Mouse (Mus musculus) liver, adult (tissue): Measurements from ENCODE around the gene Gm21985.

Experiments
- GATA4 ChIP-seq: IDR thresholded peaks from 2 replicates; pipeline ENCODE4 v1.6.1; 2014; ENCODE audit warnings: mild to moderate bottlenecking, low read length; ENCODE audit not compliant: insufficient replicate concordance

The Gm21985 gene

DNA sequence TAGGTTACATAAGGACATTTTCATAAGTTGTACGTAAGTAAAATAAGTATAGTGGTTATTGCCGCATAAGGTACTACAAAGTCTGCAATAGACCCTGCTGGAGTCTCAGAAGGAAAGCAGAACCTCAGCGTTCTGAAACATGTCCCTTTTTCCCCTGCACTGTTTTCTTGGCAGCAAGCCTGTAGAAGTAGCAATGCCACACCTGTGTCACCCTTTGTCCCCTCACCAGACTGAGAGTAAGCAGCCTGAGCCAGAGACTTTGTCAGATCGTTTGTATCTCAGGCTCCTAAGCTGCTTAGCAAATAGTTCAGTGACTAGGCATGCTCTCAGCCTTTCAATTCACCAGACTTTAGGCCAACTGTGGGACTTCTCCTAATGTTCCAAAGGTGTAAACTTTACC is 20.9 kb downstream of the Gm21985 start:
- TF ChIP-seq GATA4 = no peak

DNA sequence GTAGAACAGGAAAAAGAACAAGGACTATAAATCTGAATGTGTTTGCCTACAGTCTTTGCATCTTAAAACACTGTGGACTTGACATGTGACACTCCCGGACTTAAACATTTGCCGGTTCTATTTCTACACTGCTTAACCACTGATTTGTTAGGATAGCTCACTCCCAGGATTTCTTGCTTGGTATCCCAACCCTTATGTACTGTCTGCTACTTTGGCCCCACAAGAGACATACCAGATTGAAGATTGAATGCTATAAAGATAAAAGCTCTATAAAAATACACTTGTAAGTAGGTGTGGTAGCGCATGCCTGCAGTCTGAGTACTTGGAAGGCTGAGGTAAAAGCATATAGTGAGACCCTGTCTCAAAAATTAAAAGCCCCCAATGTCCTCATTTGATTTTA is 23.4 kb downstream of the Gm21985 start:
- no peak for TF ChIP-seq GATA4

DNA sequence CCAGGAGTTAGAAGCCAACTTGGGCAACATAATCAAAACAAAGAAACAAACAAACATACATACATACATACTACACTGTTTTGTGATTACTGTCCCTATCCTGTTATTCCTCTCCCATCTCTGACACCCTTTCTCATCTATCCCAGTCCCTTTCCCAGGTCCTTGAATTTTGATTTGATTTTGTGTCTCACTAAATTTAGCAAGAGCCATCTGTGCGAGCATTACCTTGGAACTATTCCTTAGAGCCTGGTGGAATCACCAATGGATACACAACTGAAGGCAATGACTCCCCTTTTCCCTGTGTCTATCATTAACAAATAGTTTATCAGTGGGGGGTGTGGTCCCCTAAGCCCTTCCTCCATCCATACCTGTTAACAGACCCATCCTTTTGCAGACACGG is 26.7 kb downstream of the Gm21985 start:
- TF ChIP-seq GATA4 = no peak

DNA sequence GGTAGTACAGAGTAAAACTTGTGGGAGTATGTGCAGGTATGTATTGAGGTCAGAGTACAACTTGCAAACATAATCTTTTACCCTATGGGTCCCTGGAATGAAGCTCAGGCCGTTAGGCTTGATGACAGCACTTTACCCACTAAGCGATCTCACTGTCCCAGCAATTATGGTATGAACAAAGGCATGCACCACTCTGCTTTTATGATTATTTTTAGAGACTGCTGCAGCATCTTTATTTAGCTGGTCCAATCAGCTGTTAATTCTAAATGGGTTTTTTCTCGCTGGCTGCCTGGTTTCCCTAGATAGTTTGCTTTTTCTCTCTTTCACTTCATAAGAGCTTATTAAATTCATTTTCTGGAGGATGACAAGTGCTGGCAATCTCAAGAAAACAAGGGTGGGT is 30.1 kb downstream of the Gm21985 start:
- no peak for TF ChIP-seq GATA4

DNA sequence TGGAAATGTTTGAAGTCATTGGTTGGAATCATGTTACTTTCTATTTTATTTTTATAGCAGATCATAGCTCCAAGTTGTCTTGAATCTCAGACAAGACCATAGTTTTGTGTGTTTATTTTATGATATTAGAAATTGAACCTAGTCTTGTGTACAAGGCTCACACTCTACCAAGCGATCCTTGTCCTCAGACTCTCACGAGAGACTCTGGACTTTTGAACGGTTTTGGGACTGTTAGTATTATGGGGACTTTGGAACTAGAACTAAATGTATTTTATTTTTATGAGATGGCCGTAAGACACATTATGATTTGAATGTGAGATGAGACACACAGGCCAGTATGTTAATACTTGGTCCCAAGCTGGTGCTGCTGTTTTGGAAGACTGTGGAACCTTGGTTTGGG is 32.1 kb downstream of the Gm21985 start:
- TF ChIP-seq GATA4 = no peak

DNA sequence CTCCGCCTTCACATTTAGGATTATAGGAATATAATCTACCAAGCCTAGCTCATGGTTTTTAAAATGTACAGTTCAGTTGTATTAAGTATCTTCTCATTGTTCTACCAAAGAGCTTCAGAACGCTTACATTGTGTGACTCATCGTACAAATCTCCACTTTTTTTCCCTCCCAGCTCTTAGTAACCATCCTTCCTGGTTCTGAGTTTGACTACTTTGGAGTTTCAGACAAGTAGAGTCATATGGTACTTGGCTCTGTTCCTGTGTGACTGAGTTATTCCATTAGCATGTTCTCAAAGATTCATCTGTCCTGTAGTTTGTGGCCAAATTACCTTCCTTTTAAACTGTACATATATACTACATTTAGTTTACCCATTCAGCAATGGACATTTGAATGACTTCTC is 42.6 kb downstream of the Gm21985 start:
- no peak for TF ChIP-seq GATA4

DNA sequence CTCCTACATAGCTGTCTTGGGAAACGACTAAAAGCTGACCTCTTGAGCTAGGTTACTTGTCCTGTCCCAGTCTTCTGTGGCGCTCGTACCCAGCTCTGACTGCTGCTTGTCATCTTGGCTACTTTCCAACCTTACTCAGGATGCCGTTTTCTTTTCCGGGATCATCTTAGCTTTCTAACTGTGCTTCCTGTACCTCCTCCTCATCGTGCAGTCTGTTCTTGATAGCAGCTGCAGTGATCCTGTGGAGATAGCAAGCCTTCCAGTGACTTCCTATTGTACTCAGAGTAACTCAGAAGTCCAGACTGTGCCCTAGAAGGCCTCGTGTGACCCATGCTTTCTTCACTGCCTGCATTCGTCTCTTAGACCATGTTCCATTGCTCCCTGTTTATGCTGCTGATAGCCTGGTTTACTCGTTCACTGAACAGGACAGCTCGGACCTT is 43.1 kb downstream of the Gm21985 start:
- peak; percentile 71; the same call in 1 of the 2 replicates for TF ChIP-seq GATA4

DNA sequence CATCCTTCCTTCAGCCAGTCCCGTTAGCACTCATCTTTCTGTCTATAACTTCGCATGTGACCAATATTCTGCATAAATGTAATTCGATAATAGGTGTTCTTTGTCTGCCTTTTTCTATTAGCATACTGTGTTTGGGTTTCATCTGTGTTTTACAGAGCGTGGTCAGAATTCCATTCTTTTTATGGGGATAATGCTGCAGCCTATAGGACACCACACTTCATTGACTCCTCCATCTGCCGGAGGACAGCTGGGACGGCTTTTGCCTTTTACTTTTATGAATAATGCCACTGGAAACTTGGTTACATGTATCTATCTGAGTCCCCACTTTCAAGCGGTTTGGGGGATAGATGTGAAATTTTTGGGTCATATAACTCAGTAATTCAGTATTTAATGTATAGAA is 49.5 kb downstream of the Gm21985 start:
- no peak for TF ChIP-seq GATA4

DNA sequence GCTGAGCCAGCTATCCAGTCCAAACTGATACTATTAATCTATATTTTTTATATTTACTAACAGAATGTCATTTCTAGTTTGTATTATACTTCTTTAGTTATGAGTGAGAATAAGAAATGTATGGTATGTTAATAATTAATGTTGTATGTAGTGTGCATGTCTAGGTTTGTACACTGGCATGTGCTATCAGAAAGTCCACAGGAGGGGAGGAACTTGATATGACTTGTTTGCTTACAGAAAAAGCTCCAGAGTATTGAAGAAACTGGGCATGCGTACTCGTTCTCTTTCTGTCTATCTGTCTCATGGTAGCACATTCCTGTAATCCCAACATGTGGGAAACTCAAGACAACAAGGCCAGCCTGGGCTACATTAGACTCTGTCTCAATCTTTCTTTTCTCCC is 52.1 kb downstream of the Gm21985 start:
- no peak for TF ChIP-seq GATA4

DNA sequence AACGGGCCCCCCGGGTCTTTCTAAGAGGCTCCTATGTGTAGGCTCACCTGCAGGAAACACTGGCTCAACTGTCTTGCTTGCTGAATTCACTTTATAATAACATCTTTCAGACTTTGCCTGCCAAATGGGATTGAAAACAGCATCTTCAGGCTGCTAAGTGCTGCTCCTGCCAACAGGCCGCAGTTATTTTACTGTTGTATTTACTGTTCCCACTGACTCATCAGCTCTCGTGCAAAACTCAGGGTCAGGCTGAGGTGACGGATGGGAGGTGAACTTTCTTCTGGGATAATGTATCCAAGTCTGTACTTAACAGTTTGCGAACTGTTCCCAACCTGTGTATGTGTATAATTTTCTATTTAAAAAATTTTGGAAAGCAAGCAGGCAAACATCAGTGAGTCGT is 52.8 kb downstream of the Gm21985 start:
- no peak for TF ChIP-seq GATA4

DNA sequence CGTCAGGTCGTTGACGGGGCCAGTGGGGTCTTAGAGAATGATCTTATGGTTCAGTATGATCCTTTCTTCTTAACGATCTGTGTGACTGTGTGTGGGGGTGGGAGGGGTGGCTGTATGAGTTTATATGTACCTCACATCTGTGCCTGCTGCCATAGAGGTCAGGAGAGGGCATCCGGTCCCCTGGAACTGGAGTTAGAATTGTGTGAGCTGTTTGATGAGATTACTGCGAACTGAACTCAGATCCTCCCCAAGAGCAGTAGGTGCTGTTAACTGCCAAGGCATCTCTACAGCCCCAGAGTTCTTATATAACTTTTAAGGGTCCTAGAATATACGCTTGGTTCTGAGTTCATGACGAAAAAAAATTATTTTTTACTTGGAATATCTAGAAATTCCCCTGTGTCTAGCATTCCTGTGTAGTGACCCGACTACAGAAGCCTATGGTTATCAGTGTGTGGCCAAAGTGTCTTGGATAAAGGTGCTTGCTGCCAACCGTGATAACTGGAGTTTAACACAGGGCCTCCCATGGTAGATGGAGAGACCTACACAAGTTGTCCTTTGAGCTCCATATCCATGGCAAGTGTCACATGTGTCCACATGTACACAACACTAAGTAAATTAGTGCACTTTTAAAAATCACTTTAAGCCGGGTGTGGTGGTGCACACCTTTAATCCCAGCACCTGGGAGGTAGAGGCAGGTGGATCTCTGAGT is 62.1 kb downstream of the Gm21985 start:
- TF ChIP-seq GATA4 = no peak

DNA sequence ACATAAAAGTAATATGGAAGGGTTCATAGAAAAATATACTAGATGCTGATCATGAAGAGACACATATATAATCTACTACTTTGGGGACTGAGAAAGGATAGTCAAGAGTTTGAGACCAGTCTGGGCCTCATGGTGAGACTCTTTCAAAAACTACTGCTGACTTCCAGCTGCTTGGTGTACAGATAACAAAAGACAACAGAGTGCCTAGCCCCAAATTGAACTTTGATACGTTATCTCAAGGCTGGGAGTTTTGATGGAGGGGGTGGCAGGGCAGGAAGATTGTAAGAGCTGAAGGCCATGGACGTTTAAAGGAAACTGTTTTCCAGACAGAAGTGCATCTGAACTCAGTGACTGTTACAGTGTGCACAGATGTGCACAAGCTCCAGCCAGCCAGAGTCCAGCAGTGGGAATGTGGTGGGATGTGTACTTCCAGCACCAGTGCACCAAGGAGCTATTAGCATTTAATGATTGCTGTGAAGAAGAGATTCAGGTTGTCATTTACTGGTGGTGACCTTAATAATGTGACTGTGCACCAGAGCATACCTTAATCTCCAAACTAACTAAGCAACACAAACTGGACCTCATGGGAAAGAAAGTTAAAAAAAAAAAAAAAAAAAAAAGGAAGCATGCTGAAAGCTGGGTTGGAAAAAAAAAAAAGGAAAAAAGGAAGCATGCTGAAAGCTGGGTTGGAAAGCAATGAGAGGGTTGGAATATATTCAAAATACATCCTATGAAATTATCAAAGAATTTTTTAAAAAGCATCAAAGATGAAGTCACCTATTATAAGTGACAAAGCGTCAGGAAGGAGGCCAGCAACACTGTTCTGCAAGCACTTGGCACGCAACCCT is 66.2 kb downstream of the Gm21985 start:
- TF ChIP-seq GATA4 = peak; percentile 47; the same call in 1 of the 2 replicates

DNA sequence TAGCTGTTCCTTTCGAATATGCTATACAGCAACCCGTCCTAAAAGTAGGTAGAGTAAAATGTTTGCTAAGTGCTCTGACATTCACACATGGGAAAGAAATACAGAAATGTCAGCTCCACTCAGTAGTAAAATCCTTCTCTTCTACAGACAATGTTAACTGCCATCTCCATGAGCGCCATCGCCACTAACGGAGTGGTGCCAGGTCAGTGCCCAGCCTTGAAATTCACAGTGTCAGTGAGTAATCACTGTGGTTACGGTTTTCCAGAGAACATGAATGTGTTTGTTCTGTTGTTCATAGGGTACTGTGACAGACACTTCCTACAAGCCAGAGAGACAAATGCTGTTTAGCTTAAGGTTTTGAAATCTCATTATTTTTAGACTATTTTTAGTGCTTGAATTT is 71.1 kb downstream of the Gm21985 start:
- no peak for TF ChIP-seq GATA4

DNA sequence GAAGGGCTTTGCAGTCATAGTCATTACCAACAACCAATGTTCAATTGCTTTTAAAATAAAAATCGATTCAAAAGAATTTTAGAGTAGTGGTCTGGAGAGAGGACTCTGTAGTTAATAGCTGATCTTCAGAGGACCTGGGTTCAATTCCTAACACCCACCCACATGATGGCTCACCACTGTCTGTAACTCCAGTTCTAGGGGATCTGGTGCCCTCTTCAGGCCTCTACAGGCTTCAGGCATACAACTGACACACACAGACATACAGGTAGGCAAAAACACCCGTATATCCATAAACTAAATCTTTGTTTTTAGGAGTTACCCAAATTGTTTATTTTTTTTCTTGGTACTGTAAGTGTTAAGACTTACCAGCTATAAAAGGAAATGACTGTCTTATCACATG is 73.6 kb downstream of the Gm21985 start:
- TF ChIP-seq GATA4 = no peak

DNA sequence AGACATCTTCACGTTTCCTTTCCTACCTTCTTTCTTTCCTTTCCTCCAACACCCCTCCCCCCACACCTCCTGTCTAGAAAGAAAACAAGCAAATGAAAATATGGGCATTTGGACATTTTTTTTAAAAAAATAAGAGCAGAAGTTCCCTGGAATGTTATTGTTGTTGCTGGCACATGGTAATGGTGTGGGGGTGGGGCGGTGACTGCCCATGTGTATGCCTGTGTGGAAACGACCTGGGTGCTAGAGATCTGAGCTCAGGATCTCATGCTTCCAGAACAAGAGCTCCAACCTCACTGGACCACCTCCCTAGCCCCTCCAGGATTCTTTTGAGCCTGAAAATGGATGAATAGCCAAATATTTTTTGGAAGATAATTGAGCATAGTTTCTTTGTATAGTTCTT is 75.0 kb downstream of the Gm21985 start:
- TF ChIP-seq GATA4 = no peak

DNA sequence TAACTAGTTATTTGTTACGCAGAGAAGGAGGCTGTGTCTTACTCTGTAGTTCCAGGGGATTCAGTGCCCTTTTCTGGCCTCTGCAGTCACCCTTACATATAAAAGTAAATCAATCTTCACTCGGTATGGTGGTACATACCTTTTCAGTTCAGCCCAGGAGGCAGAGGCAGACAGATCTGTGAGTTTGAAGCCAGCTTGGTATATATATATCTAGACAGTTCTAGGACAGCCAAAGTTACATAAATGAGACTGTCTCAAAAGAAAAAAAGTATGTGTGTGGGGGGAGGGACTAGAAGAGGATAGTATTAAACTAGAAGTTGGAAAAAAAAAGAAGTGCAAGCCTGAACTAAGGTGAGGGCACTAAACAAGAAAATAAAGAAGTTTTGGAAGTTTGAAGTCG is 82.1 kb downstream of the Gm21985 start:
- TF ChIP-seq GATA4 = no peak

DNA sequence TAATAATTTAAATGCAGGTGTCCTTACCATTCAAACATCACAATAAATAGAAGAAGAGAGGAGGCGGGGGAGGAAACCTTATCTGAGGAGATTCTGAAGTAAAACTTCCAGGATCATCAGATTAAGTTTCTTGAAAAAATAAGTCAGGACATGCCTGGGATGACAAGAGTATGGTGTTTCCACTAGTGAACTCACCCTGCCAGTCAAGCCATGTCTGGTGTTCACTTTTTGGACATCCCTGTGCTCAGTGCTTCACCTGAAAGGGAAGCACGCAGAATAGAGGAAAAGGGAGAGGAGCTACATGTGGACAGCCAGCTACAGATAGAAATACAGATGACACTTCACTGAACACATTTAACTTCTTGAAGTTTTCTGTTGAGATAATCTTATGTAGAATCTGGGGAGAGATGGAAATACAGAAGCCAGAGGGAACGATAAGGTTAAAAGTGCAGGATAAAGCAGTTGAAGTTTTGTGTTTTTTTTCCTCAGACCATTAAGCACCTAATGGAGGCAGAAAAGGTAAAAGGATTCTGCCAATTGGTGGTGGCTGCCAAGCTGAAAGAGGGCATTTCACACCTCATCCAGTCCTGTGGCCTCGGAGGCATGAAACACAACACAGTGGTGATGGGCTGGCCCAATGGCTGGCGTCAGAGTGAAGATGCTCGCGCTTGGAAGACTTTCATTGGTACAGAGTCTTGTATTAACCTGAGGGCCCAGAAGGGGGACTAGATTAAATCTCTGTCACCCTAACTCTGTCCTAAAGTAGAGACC is 87.8 kb downstream of the Gm21985 start:
- TF ChIP-seq GATA4 = no peak
